Mouse (Mus musculus): Measurements from ENCODE around the gene Fgf15. TPM values are rescaled to one million over a fixed set of nuclear protein-coding genes. Genes with fewer than 3 reads are reported as not detected.
"Not testable (repeated sequence)": the region's sequence is repeated elsewhere in the genome, so short reads cannot be mapped to it uniquely, and the experiment has no call there.

Gene Fgf15
- polyA plus RNA-seq, 2 experiments = 0.13 TPM; not detected in 1

GRCm38 (mm10) chr7:144894706-144895105, 1.6 kb upstream of the Fgf15 start:
- Histone ChIP-seq H3K9me3 (ENCODE audit: control insufficient read depth, low read length) (no peaks in the 10 kb centered on the region), H3K4me1 (ENCODE audit: control insufficient read depth, insufficient read depth, low read length) (peaks cover 6% of the 10 kb centered on the region), H3K9ac (ENCODE audit: low read depth, low read length, severe bottlenecking) (no peak overlapping the region), H3K36me3 (ENCODE audit: control insufficient read depth, insufficient read depth, low read length) (no peaks in the 10 kb centered on the region), H3K27me3 (ENCODE audit: control insufficient read depth, insufficient read depth, low read length) (peaks cover 53% of the 10 kb centered on the region), H3K4me2 (replicated peaks; ENCODE audit: low read depth, low read length, severe bottlenecking) (no peak overlapping the region), H3K4me3 (replicated peaks; ENCODE audit: low read length) (no peak overlapping the region), H3K27ac (replicated peaks; ENCODE audit: low read depth, low read length) (no peak overlapping the region)
- no peak for TF ChIP-seq POLR2A (IDR thresholded peaks at IDR 0.05; ENCODE audit: borderline replicate concordance, extremely low read depth, insufficient read depth, insufficient read length)
- WGBS = 0% methylated on average over 4 of the region's 4 CpGs
- DNase-seq (ENCODE audit: low spot score) = no peak
- ATAC-seq (ENCODE audit: low FRiP score, low read depth) = no peak

- no peaks in the 10 kb centered on the region for H3K9me3 ChIP-seq (ENCODE audit: control insufficient read depth, low read length)
- no peak for TF ChIP-seq POLR2A (IDR thresholded peaks at IDR 0.05; ENCODE audit: borderline replicate concordance, extremely low read depth, insufficient read depth, insufficient read length)
- peak; percentile 64 for DNase-seq (ENCODE audit: low spot score)
- H3K27me3 ChIP-seq (ENCODE audit: control insufficient read depth, insufficient read depth, low read length) = peaks cover 55% of the 10 kb centered on the region
- peak overlapping the region; percentile 40 for H3K4me3 ChIP-seq (replicated peaks; ENCODE audit: low read length)
- no peaks in the 10 kb centered on the region for H3K36me3 ChIP-seq (ENCODE audit: control insufficient read depth, insufficient read depth, low read length)
- H3K9ac ChIP-seq (ENCODE audit: low read depth, low read length, severe bottlenecking) = peak overlapping the region; percentile 46; the same call in 1 of the 2 replicates
- peak overlapping the region; percentile 79 for H3K4me2 ChIP-seq (replicated peaks; ENCODE audit: low read depth, low read length, severe bottlenecking)
- peaks cover 6% of the 10 kb centered on the region for H3K4me1 ChIP-seq (ENCODE audit: control insufficient read depth, insufficient read depth, low read length)
- ATAC-seq (ENCODE audit: low FRiP score, low read depth) = peak; percentile 75
- 2% methylated on average over 37 of the region's 37 CpGs for WGBS
- no peak overlapping the region for H3K27ac ChIP-seq (replicated peaks; ENCODE audit: low read depth, low read length)
Measured at GRCm38 (mm10) chr7:144895305-144896111, 823 bp upstream of the Fgf15 start.

GRCm38 (mm10) chr7:144898506-144898905, 2.2 kb downstream of the Fgf15 start:
- Histone ChIP-seq H3K4me3 (replicated peaks; ENCODE audit: low read length) (no peak overlapping the region), H3K27ac (replicated peaks; ENCODE audit: low read depth, low read length) (no peak overlapping the region), H3K4me2 (replicated peaks; ENCODE audit: low read depth, low read length, severe bottlenecking) (no peak overlapping the region), H3K36me3 (ENCODE audit: control insufficient read depth, insufficient read depth, low read length) (no peaks in the 10 kb centered on the region), H3K9me3 (ENCODE audit: control insufficient read depth, low read length) (no peaks in the 10 kb centered on the region), H3K4me1 (ENCODE audit: control insufficient read depth, insufficient read depth, low read length) (peaks cover 6% of the 10 kb centered on the region), H3K27me3 (ENCODE audit: control insufficient read depth, insufficient read depth, low read length) (peaks cover 55% of the 10 kb centered on the region), H3K9ac (ENCODE audit: low read depth, low read length, severe bottlenecking) (no peak overlapping the region)
- 50% methylated on average over 6 of the region's 6 CpGs for WGBS
- no peak for TF ChIP-seq POLR2A (IDR thresholded peaks at IDR 0.05; ENCODE audit: borderline replicate concordance, extremely low read depth, insufficient read depth, insufficient read length)
- DNase-seq (ENCODE audit: low spot score) (no peak), ATAC-seq (ENCODE audit: low FRiP score, low read depth) (no peak)

- not testable (repeated sequence) for H3K4me2 ChIP-seq (replicated peaks; ENCODE audit: low read depth, low read length, severe bottlenecking); H3K27ac ChIP-seq (replicated peaks; ENCODE audit: low read depth, low read length); H3K4me3 ChIP-seq (replicated peaks; ENCODE audit: low read length); H3K9ac ChIP-seq (ENCODE audit: low read depth, low read length, severe bottlenecking); DNase-seq (ENCODE audit: low spot score); ATAC-seq (ENCODE audit: low FRiP score, low read depth); H3K27me3 ChIP-seq (ENCODE audit: control insufficient read depth, insufficient read depth, low read length); H3K9me3 ChIP-seq (ENCODE audit: control insufficient read depth, low read length); H3K36me3 ChIP-seq (ENCODE audit: control insufficient read depth, insufficient read depth, low read length); H3K4me1 ChIP-seq (ENCODE audit: control insufficient read depth, insufficient read depth, low read length)
- 95% methylated on average over 3 of the region's 3 CpGs for WGBS
Measured at GRCm38 (mm10) chr7:144905514-144905913, 9.2 kb downstream of the Fgf15 start.

- WGBS = 13% methylated on average over 28 of the region's 28 CpGs
- ATAC-seq (ENCODE audit: low FRiP score, low read depth) = 0 out of 2 replicates have a peak, but pooled peaks have one; percentile 25
- peak; percentile 55 for DNase-seq (ENCODE audit: low spot score)
- Histone ChIP-seq H3K4me1 (ENCODE audit: control insufficient read depth, insufficient read depth, low read length) (0 out of 2 replicates have a peak, but pooled peaks cover 3% of the 10 kb centered on the region), H3K27me3 (ENCODE audit: control insufficient read depth, insufficient read depth, low read length) (peaks cover 8% of the 10 kb centered on the region; the same call in 1 of the 2 replicates), H3K9ac (ENCODE audit: low read depth, low read length, severe bottlenecking) (no peak overlapping the region), H3K9me3 (ENCODE audit: control insufficient read depth, low read length) (0 out of 2 replicates have a peak, but pooled peaks cover 5% of the 10 kb centered on the region), H3K27ac (replicated peaks; ENCODE audit: low read depth, low read length) (no peak overlapping the region), H3K36me3 (ENCODE audit: control insufficient read depth, insufficient read depth, low read length) (no peaks in the 10 kb centered on the region), H3K4me3 (replicated peaks; ENCODE audit: low read length) (no peak overlapping the region), H3K4me2 (replicated peaks; ENCODE audit: low read depth, low read length, severe bottlenecking) (peak overlapping the region; percentile 30; the same call in 1 of the 2 replicates)
- TF ChIP-seq POLR2A (IDR thresholded peaks at IDR 0.05; ENCODE audit: borderline replicate concordance, extremely low read depth, insufficient read depth, insufficient read length) = no peak
Measured at GRCm38 (mm10) chr7:144906708-144907397, 10.5 kb downstream of the Fgf15 start.

Measured in limb, embryonic 14.5 days (tissue).